In the genomic region with DNA sequence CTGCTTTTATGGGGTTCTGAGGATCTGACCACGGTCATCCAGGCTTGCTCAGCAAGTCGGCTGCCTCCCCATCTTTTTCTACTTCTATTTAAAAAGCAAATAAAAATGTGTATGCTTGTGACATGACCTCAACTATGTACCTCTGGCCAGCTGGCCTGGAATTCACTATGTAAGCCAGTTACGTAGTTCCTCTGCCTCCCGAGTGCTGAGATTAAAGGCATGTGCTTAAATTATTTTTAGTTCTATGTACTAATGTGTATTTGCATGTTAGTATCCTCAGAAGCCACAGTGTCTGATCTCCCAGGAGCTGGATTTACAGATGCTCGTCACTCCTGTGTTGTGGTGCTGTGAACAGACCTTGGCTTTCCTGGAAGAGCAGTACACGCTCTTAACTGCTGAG, we compare ENCODE assay signal across 16 mouse cellular contexts.
"Had no signal": no experiment of that assay in that cellular context is flagged by ENCODE, and none has a peak within 500 bp of the region (broad histone marks: within the 10 kb centered on the region; RNA-seq: fewer than 3 reads in every experiment).

No protein-coding gene starts in this region.

- H3K36me3 ChIP-seq: stomach, embryonic 15.5 days had no signal

- H3K4me1 ChIP-seq: neural tube, embryonic 13.5 days; neural tube, embryonic 15.5 days; stomach, embryonic 15.5 days had no signal

- H3K4me3 ChIP-seq: neural tube, embryonic 13.5 days; neural tube, embryonic 15.5 days; stomach, embryonic 15.5 days had no signal

- H3K27me3 ChIP-seq: neural tube, embryonic 13.5 days; neural tube, embryonic 15.5 days; stomach, embryonic 15.5 days had no signal

- H3K9ac ChIP-seq: neural tube, embryonic 13.5 days; neural tube, embryonic 15.5 days; stomach, embryonic 15.5 days had no signal

- H3K27ac ChIP-seq: neural tube, embryonic 13.5 days; neural tube, embryonic 15.5 days; stomach, embryonic 15.5 days; stomach, postnatal 0 days had no signal

- H3K9me3 ChIP-seq: neural tube, embryonic 13.5 days; neural tube, embryonic 15.5 days; stomach, embryonic 15.5 days had no signal

- H3K4me2 ChIP-seq: neural tube, embryonic 13.5 days; neural tube, embryonic 15.5 days; stomach, embryonic 15.5 days had no signal

- DNase-seq: retina, postnatal 1 day; right cerebral cortex, adult 18-20 months; right cerebral cortex, postnatal 14 days; right cerebral cortex, postnatal 25 days; right cerebral cortex, postnatal 4 days; spleen, adult 18-20 months; thymus, adult 18-20 months; thymus, adult 2 months; thymus, postnatal 14 days; thymus, postnatal 25 days; thymus, postnatal 36 days; thymus, postnatal 4 days had no signal
